In genomic region chr14:15913206-15913605, GRCm38 (mm10) we compare ENCODE assay signal across 7 mouse cellular contexts.
DNase-seq lines count a peak whose midpoint lies in the region; ATAC-seq and TF ChIP-seq lines count a peak whose summit lies in the region.
"Not testable (repeated sequence)": the region's sequence is repeated elsewhere in the genome, so short reads cannot be mapped to it uniquely, and the experiment has no call there.

No protein-coding gene starts in this region.

- H3K9me3 ChIP-seq in intestine, postnatal 0 days (ENCODE audit: control insufficient read depth); liver, postnatal 0 days (ENCODE audit: low read length): not testable (repeated sequence)

- not testable (repeated sequence) for H3K27me3 ChIP-seq in intestine, postnatal 0 days (replicated peaks; ENCODE audit: control insufficient read depth, insufficient read depth, low read length); liver, postnatal 0 days (ENCODE audit: insufficient read depth, low read length)

- 58% methylated on average over 4 of the region's 4 CpGs for WGBS in intestine, postnatal 0 days
- 56% methylated on average over 4 of the region's 4 CpGs for WGBS in liver, postnatal 0 days (ENCODE audit: insufficient replicate concordance)

- H3K36me3 ChIP-seq in intestine, postnatal 0 days (ENCODE audit: control insufficient read depth, insufficient read depth); liver, postnatal 0 days (replicated peaks; ENCODE audit: insufficient read depth, low read length): not testable (repeated sequence)

- TF ChIP-seq CTCF in intestine, postnatal 0 days (IDR thresholded peaks at IDR 0.05; ENCODE audit: low read depth) = peak; percentile 26
- TF ChIP-seq CTCF in liver, postnatal 0 days (IDR thresholded peaks at IDR 0.05; ENCODE audit: low read depth) = 0 out of 2 replicates have a peak, but pooled peaks have one; percentile 3

- ATAC-seq in intestine, postnatal 0 days; liver, postnatal 0 days: not testable (repeated sequence)

- H3K4me2 ChIP-seq in intestine, postnatal 0 days (replicated peaks; ENCODE audit: low read depth); liver, postnatal 0 days (ENCODE audit: low read depth, low read length): not testable (repeated sequence)

- H3K27ac ChIP-seq in intestine, postnatal 0 days (ENCODE audit: low read depth, low read length); liver, postnatal 0 days (ENCODE audit: low read depth): not testable (repeated sequence)

- not testable (repeated sequence) for H3K9ac ChIP-seq in intestine, postnatal 0 days (ENCODE audit: low read depth, low read length); liver, postnatal 0 days (replicated peaks)

- H3K4me3 ChIP-seq in intestine, postnatal 0 days (ENCODE audit: low read depth, low read length); liver, postnatal 0 days (ENCODE audit: low read depth, low read length): not testable (repeated sequence)

- DNase-seq in CD4-positive, CD25-positive, alpha-beta regulatory T cell, adult 2 months (ENCODE audit: low read depth, low spot score) = peak; percentile 20
- DNase-seq in cerebellum, postnatal 10 days = peak; percentile 27 to 29
- not testable (repeated sequence) for DNase-seq in liver, postnatal 0 days
- DNase-seq in thymus, postnatal 0 days (ENCODE audit: low spot score) = peak; percentile 16
- peak; percentile 58 for DNase-seq in thymus, postnatal 25 days
- peak; percentile 70 for DNase-seq in thymus, postnatal 4 days

- not testable (repeated sequence) for H3K4me1 ChIP-seq in intestine, postnatal 0 days (replicated peaks; ENCODE audit: control insufficient read depth, insufficient read depth, low read length); liver, postnatal 0 days (ENCODE audit: insufficient read depth)

- not testable (repeated sequence) for TF ChIP-seq EP300 in liver, postnatal 0 days (IDR thresholded peaks at IDR 0.05; ENCODE audit: low read depth)
